Mouse (Mus musculus) spleen, adult 2 months (tissue): Measurements from ENCODE around the gene Nom1. TPM values are rescaled to one million over a fixed set of nuclear protein-coding genes. Genes with fewer than 3 reads are reported as not detected.

Experiments used
- DNase-seq, 2 experiments: peaks; one replicate each; pipeline versions ENCODE4 v3.0.0 to v3.0.0-alpha.2; 2012 to 2021; ENCODE audit warnings: low spot score in 2 of 2, low read depth in 1 of 2
- H3K27ac ChIP-seq: fragments of 200-500 bp; 2 replicates; pipeline ENCODE4 v1.5.1; 2012; ENCODE audit warnings: low read length, inconsistent platforms; ENCODE audit not compliant: insufficient read depth
- H3K27me3 ChIP-seq: fragments of 200-500 bp; 2 replicates; pipeline ENCODE4 v1.6.1; 2012; ENCODE audit warnings: mild to moderate bottlenecking, moderate library complexity, low read length, inconsistent platforms; ENCODE audit not compliant: control insufficient read depth, insufficient read depth
- H3K36me3 ChIP-seq: fragments of 200-500 bp; 2 replicates; pipeline ENCODE4 v1.6.1; 2012; ENCODE audit warnings: mild to moderate bottlenecking, low read length, inconsistent platforms; ENCODE audit not compliant: control insufficient read depth, insufficient read depth
- H3K4me1 ChIP-seq: fragments of 200-500 bp; 2 replicates; pipeline ENCODE4 v1.6.1; 2011; ENCODE audit warnings: inconsistent platforms; ENCODE audit not compliant: control insufficient read depth, insufficient read depth, insufficient read length
- H3K4me3 ChIP-seq: fragments of 200-500 bp; 2 replicates; pipeline ENCODE4 v1.5.1; 2011; ENCODE audit warnings: mild to moderate bottlenecking, inconsistent platforms; ENCODE audit not compliant: insufficient read depth, insufficient read length; ENCODE audit errors: extremely low read depth
- CTCF ChIP-seq: fragments of 200-500 bp; IDR thresholded peaks from 2 replicates; pipeline ENCODE4 v1.5.1; 2011; ENCODE audit warnings: mild to moderate bottlenecking, inconsistent platforms; ENCODE audit not compliant: insufficient read depth, insufficient read length, insufficient replicate concordance; ENCODE audit errors: extremely low read depth
- POLR2A ChIP-seq: fragments of 200-500 bp; IDR thresholded peaks from 2 replicates; pipeline ENCODE4 v1.6.1; 2011; ENCODE audit warnings: low read depth, low read length, inconsistent platforms
- whole genome bisulfite sequencing: fragments of 180-500 bp; shearing (Covaris S2); methylation state at CpG from one replicate; pipeline ENCODE4 v1.1.7; 2018; 5-methylcytosine and 5-hydroxymethylcytosine counted together
- polyA plus RNA-seq: library from polyadenylated mRNA; depleted of rRNA; stranded (reverse); fragments of >200 nt; gene quantifications from 2 replicates; pipeline ENCODE4 v1.2.3, GENCODE M21; 2012

Gene Nom1
- polyA plus RNA-seq, 1 experiment = 5.7 TPM

- no peaks in the 10 kb centered on the region for H3K36me3 ChIP-seq
- H3K4me1 ChIP-seq = no peaks in the 10 kb centered on the region; the same call in 1 of the 2 replicates
- 14% methylated on average over 5 of the region's 5 CpGs for WGBS
- no peak for DNase-seq
- no peak for TF ChIP-seq POLR2A
- TF ChIP-seq CTCF = no peak
- peaks cover 46% of the 10 kb centered on the region for H3K27me3 ChIP-seq
- no peak overlapping the region for H3K4me3 ChIP-seq
- no peak overlapping the region for H3K27ac ChIP-seq
Measured at GRCm38 (mm10) chr5:29475556-29475955, 41.1 kb downstream of the Nom1 start.

- Histone ChIP-seq H3K4me3 (no peak overlapping the region), H3K4me1 (no peaks in the 10 kb centered on the region; the same call in 1 of the 2 replicates), H3K27ac (no peak overlapping the region), H3K36me3 (no peaks in the 10 kb centered on the region), H3K27me3 (peaks cover 43% of the 10 kb centered on the region)
- WGBS = 25% methylated on average over 1 of the region's 1 CpGs
- no peak for DNase-seq
- no peak for TF ChIP-seq POLR2A
- no peak for TF ChIP-seq CTCF
Measured at GRCm38 (mm10) chr5:29476021-29476420, 41.6 kb downstream of the Nom1 start.

- no peaks in the 10 kb centered on the region for H3K36me3 ChIP-seq
- H3K4me3 ChIP-seq = no peak overlapping the region
- H3K4me1 ChIP-seq = no peaks in the 10 kb centered on the region; the same call in 1 of the 2 replicates
- TF ChIP-seq POLR2A = no peak
- no peak for TF ChIP-seq CTCF
- no peak for DNase-seq
- H3K27me3 ChIP-seq = peaks cover 37% of the 10 kb centered on the region
- WGBS = 3% methylated on average over 70 of the region's 73 CpGs
- no peak overlapping the region for H3K27ac ChIP-seq
Measured at GRCm38 (mm10) chr5:29477474-29478207, 43.2 kb downstream of the Nom1 start.

- TF ChIP-seq POLR2A (no peak), CTCF (no peak)
- no peak within 1 kb of the TSS for H3K4me3 ChIP-seq
Measured at GRCm38 (mm10) chr5:29478208-29479197, 44.0 kb downstream of the Nom1 start, which contains the start of gene Mnx1. Gene Mnx1 (minus strand): TSS chr5:29478470.

GRCm38 (mm10) chr5:29479198-29479593, 44.7 kb downstream of the Nom1 start:
- no peak overlapping the region for H3K27ac ChIP-seq
- peaks cover 32% of the 10 kb centered on the region for H3K27me3 ChIP-seq
- no peaks in the 10 kb centered on the region for H3K36me3 ChIP-seq
- TF ChIP-seq POLR2A (no peak), CTCF (no peak)
- WGBS = 2% methylated on average over 14 of the region's 14 CpGs
- DNase-seq = no peak
- no peaks in the 10 kb centered on the region; the same call in 1 of the 2 replicates for H3K4me1 ChIP-seq
- no peak overlapping the region for H3K4me3 ChIP-seq

More at GRCm38 (mm10) chr5:29478208-29479197, 44.0 kb downstream of the Nom1 start, which contains the start of gene Mnx1:
- H3K4me1 ChIP-seq = no peaks in the 10 kb centered on the region; the same call in 1 of the 2 replicates
- H3K36me3 ChIP-seq = no peaks in the 10 kb centered on the region
- 3% methylated on average over 65 of the region's 65 CpGs for WGBS
- no peak for DNase-seq
- no peak within 1 kb of the TSS for H3K27ac ChIP-seq
- peaks cover 38% of the 10 kb centered on the region for H3K27me3 ChIP-seq

DNA sequence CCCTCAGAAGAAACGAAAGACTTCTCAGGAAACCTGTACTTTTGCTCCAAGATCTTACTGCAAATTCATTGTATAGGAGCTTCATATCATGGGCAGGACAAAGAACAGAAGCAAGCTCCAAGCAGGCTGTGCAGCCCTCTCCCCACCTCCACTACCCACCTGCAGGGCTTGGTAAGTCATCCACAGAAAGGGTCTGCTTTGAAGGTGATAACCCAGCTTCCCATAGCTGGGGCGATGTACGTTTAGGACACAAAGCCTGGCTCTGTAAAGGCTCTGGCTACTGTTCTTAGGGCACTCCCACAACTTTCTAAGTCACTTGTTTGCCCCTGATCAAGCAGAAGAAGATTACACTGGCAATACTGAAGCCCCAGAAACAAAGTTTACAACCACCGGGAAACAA, 49.3 kb downstream of the Nom1 start:
- Histone ChIP-seq H3K4me1 (no peaks in the 10 kb centered on the region), H3K4me3 (no peak overlapping the region), H3K27me3 (peaks cover 23% of the 10 kb centered on the region), H3K36me3 (no peaks in the 10 kb centered on the region), H3K27ac (no peak overlapping the region)
- WGBS = 12% methylated on average over 4 of the region's 4 CpGs
- TF ChIP-seq CTCF (no peak), POLR2A (no peak)
- no peak for DNase-seq
